Mouse (Mus musculus): ENCODE measurements around the gene Rpp25l. TPM values are rescaled to one million over a fixed set of nuclear protein-coding genes. Genes with fewer than 3 reads are reported as not detected.

Rpp25l gene
- polyA plus RNA-seq, 1 experiment, result 60.3 TPM

- peak overlapping the region; percentile 74 for H3K4me3 ChIP-seq (ENCODE audit: insufficient read depth, poor library complexity, severe bottlenecking)
- H3K79me3 ChIP-seq (ENCODE audit: low read depth), result peaks cover 18% of the 10 kb centered on the region
- H3ac ChIP-seq (ENCODE audit: control insufficient read depth, insufficient read length, low read depth), result peak overlapping the region; percentile 60
- H3K36me3 ChIP-seq (ENCODE audit: control insufficient read depth, insufficient read depth), result peaks cover 14% of the 10 kb centered on the region
- H3K27me3 ChIP-seq (ENCODE audit: control insufficient read depth, insufficient read depth, insufficient read length), result no peaks in the 10 kb centered on the region
- TF ChIP-seq MYOG (IDR thresholded peaks at IDR 0.05; ENCODE audit: control insufficient read depth, extremely low read depth, insufficient read length) (no peak), MAX (IDR thresholded peaks at IDR 0.05) (no peak), FOSL1 (IDR thresholded peaks at IDR 0.05; ENCODE audit: insufficient read depth, low read length, poor library complexity, severe bottlenecking) (no peak), USF1 (IDR thresholded peaks at IDR 0.05; ENCODE audit: low read depth) (no peak)
- peaks cover 24% of the 10 kb centered on the region for H3K79me2 ChIP-seq (ENCODE audit: control insufficient read depth, insufficient read depth)
These were observed 27.8 kb upstream of the Rpp25l start for GRCm38 (mm10) chr4:41741158-41741560.

GRCm38 (mm10) chr4:41740380-41741157 is 27.2 kb upstream of the Rpp25l start:
- peaks cover 24% of the 10 kb centered on the region for H3K79me2 ChIP-seq (ENCODE audit: control insufficient read depth, insufficient read depth)

GRCm38 (mm10) chr4:41739260-41739659 is 25.9 kb upstream of the Rpp25l start:
- TF ChIP-seq FOSL1 (IDR thresholded peaks at IDR 0.05; ENCODE audit: insufficient read depth, low read length, poor library complexity, severe bottlenecking), result no peak
- no peak for TF ChIP-seq CEBPB (IDR thresholded peaks at IDR 0.05; ENCODE audit: low read depth)
- no peak for TF ChIP-seq MYOD1 (IDR thresholded peaks at IDR 0.05; ENCODE audit: control insufficient read depth, insufficient read length, low read depth)
- no peak for TF ChIP-seq MAX (IDR thresholded peaks at IDR 0.05)
- Histone ChIP-seq H3K79me2 (ENCODE audit: control insufficient read depth, insufficient read depth) (peaks cover 24% of the 10 kb centered on the region), H3ac (ENCODE audit: control insufficient read depth, insufficient read length, low read depth) (no peak overlapping the region), H3K27me3 (ENCODE audit: control insufficient read depth, insufficient read depth, insufficient read length) (no peaks in the 10 kb centered on the region), H3K4me3 (ENCODE audit: insufficient read depth, poor library complexity, severe bottlenecking) (no peak overlapping the region), H3K79me3 (ENCODE audit: low read depth) (peaks cover 18% of the 10 kb centered on the region), H3K36me3 (ENCODE audit: control insufficient read depth, insufficient read depth) (peaks cover 14% of the 10 kb centered on the region)

More at GRCm38 (mm10) chr4:41740380-41741157, 27.2 kb upstream of the Rpp25l start:
- Histone ChIP-seq H3K27me3 (ENCODE audit: control insufficient read depth, insufficient read depth, insufficient read length) (no peaks in the 10 kb centered on the region), H3K36me3 (ENCODE audit: control insufficient read depth, insufficient read depth) (peaks cover 14% of the 10 kb centered on the region), H3K79me3 (ENCODE audit: low read depth) (peaks cover 18% of the 10 kb centered on the region), H3ac (ENCODE audit: control insufficient read depth, insufficient read length, low read depth) (peak overlapping the region; percentile 60), H3K4me3 (ENCODE audit: insufficient read depth, poor library complexity, severe bottlenecking) (peak overlapping the region; percentile 74)
- TF ChIP-seq CEBPB (IDR thresholded peaks at IDR 0.05; ENCODE audit: low read depth) (no peak), USF1 (IDR thresholded peaks at IDR 0.05; ENCODE audit: low read depth) (peak; percentile 5)

GRCm38 (mm10) chr4:41738256-41738603 is 24.9 kb upstream of the Rpp25l start:
- Histone ChIP-seq H3K36me3 (ENCODE audit: control insufficient read depth, insufficient read depth) (peaks cover 14% of the 10 kb centered on the region), H3K4me3 (ENCODE audit: insufficient read depth, poor library complexity, severe bottlenecking) (no peak overlapping the region), H3K27me3 (ENCODE audit: control insufficient read depth, insufficient read depth, insufficient read length) (peaks cover 2% of the 10 kb centered on the region), H3ac (ENCODE audit: control insufficient read depth, insufficient read length, low read depth) (peak overlapping the region; percentile 19), H3K79me3 (ENCODE audit: low read depth) (peaks cover 18% of the 10 kb centered on the region), H3K79me2 (ENCODE audit: control insufficient read depth, insufficient read depth) (peaks cover 24% of the 10 kb centered on the region)
- TF ChIP-seq MAX (IDR thresholded peaks at IDR 0.05), result no peak
- no peak for TF ChIP-seq CEBPB (IDR thresholded peaks at IDR 0.05; ENCODE audit: low read depth)
- TF ChIP-seq FOSL1 (IDR thresholded peaks at IDR 0.05; ENCODE audit: insufficient read depth, low read length, poor library complexity, severe bottlenecking), result no peak
- TF ChIP-seq CTCF (IDR thresholded peaks at IDR 0.05; ENCODE audit: control insufficient read depth, insufficient read depth, insufficient read length), result no peak
- no peak for TF ChIP-seq MYOG (IDR thresholded peaks at IDR 0.05; ENCODE audit: control insufficient read depth, extremely low read depth, insufficient read length)
- no peak for TF ChIP-seq MYOD1 (IDR thresholded peaks at IDR 0.05; ENCODE audit: control insufficient read depth, insufficient read length, low read depth)
- no peak for TF ChIP-seq USF1 (IDR thresholded peaks at IDR 0.05; ENCODE audit: low read depth)

- TF ChIP-seq MYOG (IDR thresholded peaks at IDR 0.05; ENCODE audit: control insufficient read depth, extremely low read depth, insufficient read length) (no peak), FOSL1 (IDR thresholded peaks at IDR 0.05; ENCODE audit: insufficient read depth, low read length, poor library complexity, severe bottlenecking) (no peak), CEBPB (IDR thresholded peaks at IDR 0.05; ENCODE audit: low read depth) (no peak), USF1 (IDR thresholded peaks at IDR 0.05; ENCODE audit: low read depth) (no peak), MAX (IDR thresholded peaks at IDR 0.05) (no peak), CTCF (IDR thresholded peaks at IDR 0.05; ENCODE audit: control insufficient read depth, insufficient read depth, insufficient read length) (peak; percentile 71), MYOD1 (IDR thresholded peaks at IDR 0.05; ENCODE audit: control insufficient read depth, insufficient read length, low read depth) (no peak)
- H3K27me3 ChIP-seq (ENCODE audit: control insufficient read depth, insufficient read depth, insufficient read length), result peaks cover 7% of the 10 kb centered on the region
These were observed 24.4 kb upstream of the Rpp25l start for GRCm38 (mm10) chr4:41737602-41738255.

More at GRCm38 (mm10) chr4:41737602-41738255, 24.4 kb upstream of the Rpp25l start:
- Histone ChIP-seq H3K36me3 (ENCODE audit: control insufficient read depth, insufficient read depth) (peaks cover 14% of the 10 kb centered on the region), H3K79me2 (ENCODE audit: control insufficient read depth, insufficient read depth) (peaks cover 24% of the 10 kb centered on the region), H3ac (ENCODE audit: control insufficient read depth, insufficient read length, low read depth) (no peak overlapping the region), H3K79me3 (ENCODE audit: low read depth) (peaks cover 18% of the 10 kb centered on the region), H3K4me3 (ENCODE audit: insufficient read depth, poor library complexity, severe bottlenecking) (no peak overlapping the region)

Measured in C2C12 (cell line).